Mouse (Mus musculus) liver, adult 2 months (tissue): ENCODE measurements around the gene Sec16b. TPM values are rescaled to one million over a fixed set of nuclear protein-coding genes. Genes with fewer than 3 reads are reported as not detected.
A peak's percentile ranks its signal among the peaks of the same experiment; 100 is the strongest.

Source experiments
- DNase-seq: peaks from one replicate; pipeline ENCODE4 v3.0.0-alpha.2; 2011; ENCODE audit warnings: low read depth, low spot score; ENCODE audit errors: extremely low read depth
- H3K27ac ChIP-seq: fragments of 200-500 bp; replicated peaks from 2 replicates; pipeline ENCODE4 v1.5.1; 2012; ENCODE audit warnings: low read depth, mild to moderate bottlenecking, control low read depth, inconsistent platforms, low read length; ENCODE audit not compliant: insufficient read depth
- H3K27me3 ChIP-seq: fragments of 200-500 bp; 2 replicates; pipeline ENCODE4 v1.6.1; 2012; ENCODE audit warnings: mild to moderate bottlenecking, moderate library complexity, low read length, inconsistent platforms; ENCODE audit not compliant: control insufficient read depth, insufficient read depth
- H3K36me3 ChIP-seq: fragments of 200-500 bp; 2 replicates; pipeline ENCODE4 v1.6.1; 2012; ENCODE audit warnings: low read length, inconsistent platforms; ENCODE audit not compliant: control insufficient read depth, insufficient read depth
- H3K4me1 ChIP-seq: fragments of 200-500 bp; 2 replicates; pipeline ENCODE4 v1.6.1; 2011; ENCODE audit warnings: low read length; ENCODE audit not compliant: control insufficient read depth, insufficient read depth
- H3K4me3 ChIP-seq: fragments of 200-500 bp; 2 replicates; pipeline ENCODE4 v1.5.1; 2011; ENCODE audit warnings: low read depth, mild to moderate bottlenecking, control low read depth, low read length, moderate library complexity; ENCODE audit not compliant: insufficient read depth
- H3K79me2 ChIP-seq: fragments of 200-500 bp; 2 replicates; pipeline ENCODE4 v1.6.1; 2012; ENCODE audit warnings: inconsistent platforms, mild to moderate bottlenecking, low read length, moderate library complexity; ENCODE audit not compliant: control insufficient read depth, insufficient read depth
- H3K9ac ChIP-seq: fragments of 200-500 bp; 2 replicates; pipeline ENCODE4 v1.6.1; 2012; ENCODE audit warnings: low read depth, mild to moderate bottlenecking, control low read depth, inconsistent platforms, low read length
- CTCF ChIP-seq: fragments of 200-500 bp; IDR thresholded peaks from 2 replicates; pipeline ENCODE4 v1.5.1; 2011; ENCODE audit warnings: low read depth, low read length, control low read depth
- POLR2A ChIP-seq: fragments of 200-500 bp; IDR thresholded peaks from 2 replicates; pipeline ENCODE4 v1.6.1; 2011; ENCODE audit warnings: low read length, control low read depth; ENCODE audit not compliant: insufficient read depth; ENCODE audit errors: extremely low read depth
- WGBS: fragments of 180-500 bp; shearing (Covaris S2); methylation state at CpG from one replicate; pipeline ENCODE4 v1.1.7; 2018; 5-methylcytosine and 5-hydroxymethylcytosine counted together
- polyA plus RNA-seq: library from polyadenylated mRNA; depleted of rRNA; stranded (reverse); fragments of >200 nt; gene quantifications from 2 replicates; pipeline ENCODE4 v1.2.3, GENCODE M21; 2012
- total RNA-seq: library from RNA; depleted of rRNA; stranded (reverse); fragments of >200 nt; gene quantifications from 2 replicates; pipeline ENCODE4 v1.2.3, GENCODE M21; 2014

Gene Sec16b
- total and polyA plus RNA-seq, 2 experiments: 47.4 to 52.2 TPM

- no peaks in the 10 kb centered on the region for H3K27me3 ChIP-seq
- peaks cover 10% of the 10 kb centered on the region for H3K4me1 ChIP-seq
- H3K27ac ChIP-seq: peak overlapping the region; percentile 90
- DNase-seq: peak; percentile 96
- WGBS: 24% methylated on average over 16 of the region's 16 CpGs
- peaks cover 17% of the 10 kb centered on the region for H3K36me3 ChIP-seq
- peak overlapping the region; percentile 72 for H3K9ac ChIP-seq
- H3K4me3 ChIP-seq: peak overlapping the region; percentile 66
- TF ChIP-seq CTCF: no peak
- TF ChIP-seq POLR2A: peak; percentile 61; the same call in 1 of the 2 replicates
- peaks cover 19% of the 10 kb centered on the region for H3K79me2 ChIP-seq
Observed at GRCm38 (mm10) chr1:157525692-157526354, 19.3 kb downstream of the Sec16b start.

GRCm38 (mm10) chr1:157526625-157527024, 20.1 kb downstream of the Sec16b start:
- peaks cover 19% of the 10 kb centered on the region for H3K79me2 ChIP-seq
- H3K4me1 ChIP-seq: peaks cover 10% of the 10 kb centered on the region
- peaks cover 24% of the 10 kb centered on the region for H3K36me3 ChIP-seq
- peak overlapping the region; percentile 85 for H3K9ac ChIP-seq
- peak overlapping the region; percentile 66 for H3K4me3 ChIP-seq
- H3K27me3 ChIP-seq: no peaks in the 10 kb centered on the region
- peak; percentile 100 for DNase-seq
- TF ChIP-seq POLR2A (no peak), CTCF (no peak)
- 7% methylated on average over 5 of the region's 5 CpGs for whole genome bisulfite sequencing
- peak overlapping the region; percentile 98 for H3K27ac ChIP-seq

- Histone ChIP-seq H3K36me3 (peaks cover 78% of the 10 kb centered on the region), H3K9ac (no peak overlapping the region), H3K4me1 (peaks cover 6% of the 10 kb centered on the region), H3K4me3 (no peak overlapping the region), H3K27me3 (no peaks in the 10 kb centered on the region), H3K79me2 (peaks cover 12% of the 10 kb centered on the region; the same call in 1 of the 2 replicates), H3K27ac (no peak overlapping the region)
- WGBS: 73% methylated on average over 8 of the region's 8 CpGs
- TF ChIP-seq POLR2A (no peak), CTCF (no peak)
- no peak for DNase-seq
Observed at GRCm38 (mm10) chr1:157532826-157533460, 26.4 kb downstream of the Sec16b start.

- H3K79me2 ChIP-seq: 0 out of 2 replicates have a peak, but pooled peaks cover 2% of the 10 kb centered on the region
- H3K4me1 ChIP-seq: no peaks in the 10 kb centered on the region
- no peak overlapping the region for H3K9ac ChIP-seq
- TF ChIP-seq POLR2A (no peak), CTCF (no peak)
- no peaks in the 10 kb centered on the region for H3K27me3 ChIP-seq
- no peak overlapping the region for H3K27ac ChIP-seq
- DNase-seq: no peak
- H3K36me3 ChIP-seq: peaks cover 77% of the 10 kb centered on the region
- H3K4me3 ChIP-seq: no peak overlapping the region
- WGBS: 90% methylated on average over 1 of the region's 1 CpGs
Observed at GRCm38 (mm10) chr1:157535571-157535970, 29.0 kb downstream of the Sec16b start.

GRCm38 (mm10) chr1:157536471-157536870, 29.9 kb downstream of the Sec16b start:
- no peak overlapping the region for H3K9ac ChIP-seq
- 20% methylated on average over 6 of the region's 6 CpGs for WGBS
- H3K79me2 ChIP-seq: 0 out of 2 replicates have a peak, but pooled peaks cover 2% of the 10 kb centered on the region
- no peak overlapping the region for H3K4me3 ChIP-seq
- no peaks in the 10 kb centered on the region for H3K27me3 ChIP-seq
- TF ChIP-seq CTCF (no peak), POLR2A (no peak)
- peaks cover 76% of the 10 kb centered on the region for H3K36me3 ChIP-seq
- H3K4me1 ChIP-seq: no peaks in the 10 kb centered on the region
- DNase-seq: peak; percentile 39
- no peak overlapping the region for H3K27ac ChIP-seq

- peak; percentile 61 for TF ChIP-seq CTCF
- no peak for TF ChIP-seq POLR2A
- H3K4me3 ChIP-seq: no peak overlapping the region
- DNase-seq: peak; percentile 50
- 0 out of 2 replicates have a peak, but pooled peaks cover 2% of the 10 kb centered on the region for H3K79me2 ChIP-seq
- no peak overlapping the region for H3K9ac ChIP-seq
- no peak overlapping the region for H3K27ac ChIP-seq
- H3K36me3 ChIP-seq: peaks cover 72% of the 10 kb centered on the region
- no peaks in the 10 kb centered on the region for H3K27me3 ChIP-seq
- H3K4me1 ChIP-seq: no peaks in the 10 kb centered on the region
- 78% methylated on average over 5 of the region's 5 CpGs for WGBS
Observed at GRCm38 (mm10) chr1:157537636-157538035, 31.1 kb downstream of the Sec16b start.
